Mouse (Mus musculus) bone marrow, adult 2 months (tissue): ENCODE data around the gene Sfxn1. TPM values are rescaled to one million over a fixed set of nuclear protein-coding genes. Genes with fewer than 3 reads are reported as not detected.

Experiments used
- H3K27ac ChIP-seq: fragments of 200-500 bp; 2 replicates; pipeline ENCODE4 v1.5.1; 2012; ENCODE audit warnings: low read depth, mild to moderate bottlenecking, control low read depth, inconsistent platforms, low read length; ENCODE audit not compliant: control insufficient read depth, poor library complexity, insufficient read depth
- H3K4me1 ChIP-seq: fragments of 200-500 bp; 2 replicates; pipeline ENCODE4 v1.6.1; 2011; ENCODE audit warnings: low read length; ENCODE audit not compliant: control insufficient read depth, insufficient read depth
- H3K4me3 ChIP-seq: fragments of 200-500 bp; replicated peaks from 2 replicates; pipeline ENCODE3; 2011; ENCODE audit warnings: mild to moderate bottlenecking, low read depth, low read length, control low read depth; ENCODE audit not compliant: control insufficient read depth
- CTCF ChIP-seq: fragments of 200-500 bp; IDR thresholded peaks from 2 replicates; pipeline ENCODE4 v1.5.1; 2011; ENCODE audit warnings: low read length, control low read depth; ENCODE audit not compliant: control insufficient read depth, insufficient read depth
- POLR2A ChIP-seq: fragments of 200-500 bp; IDR thresholded peaks from 2 replicates; pipeline ENCODE4 v1.6.1; 2011; ENCODE audit warnings: low read depth, mild to moderate bottlenecking, control low read depth, low read length, borderline replicate concordance; ENCODE audit not compliant: control insufficient read depth
- WGBS: fragments of 180-500 bp; shearing (Covaris S2); methylation state at CpG from one replicate; pipeline ENCODE4 v1.1.7; 2018; 5-methylcytosine and 5-hydroxymethylcytosine counted together
- polyA plus RNA-seq: library from polyadenylated mRNA; stranded (reverse); fragments of >200 nt; gene quantifications from 2 replicates; pipeline ENCODE4 v1.2.4, GENCODE M21; 2011; ENCODE audit warnings: low replicate concordance; ENCODE audit not compliant: missing spikeins, insufficient read depth, insufficient read length

The Sfxn1 gene
- polyA plus RNA-seq, 1 experiment: 32.3 TPM

GRCm38 (mm10) chr13:54097227-54097626 lies 25.6 kb downstream of the Sfxn1 start:
- H3K4me3 ChIP-seq: no peak overlapping the region
- TF ChIP-seq CTCF (no peak), POLR2A (no peak)
- 86% methylated on average over 4 of the region's 4 CpGs for WGBS
- no peaks in the 10 kb centered on the region for H3K4me1 ChIP-seq
- no peak overlapping the region for H3K27ac ChIP-seq

- no peaks in the 10 kb centered on the region for H3K4me1 ChIP-seq
- H3K4me3 ChIP-seq: no peak overlapping the region
- WGBS: 88% methylated on average over 6 of the region's 6 CpGs
- no peak overlapping the region for H3K27ac ChIP-seq
- TF ChIP-seq POLR2A (no peak), CTCF (no peak)
Measured at GRCm38 (mm10) chr13:54097797-54098196, 26.1 kb downstream of the Sfxn1 start.

- Histone ChIP-seq H3K27ac (no peak overlapping the region), H3K4me3 (no peak overlapping the region), H3K4me1 (no peaks in the 10 kb centered on the region)
- WGBS: 83% methylated on average over 15 of the region's 15 CpGs
- TF ChIP-seq POLR2A (no peak), CTCF (no peak)
Measured at GRCm38 (mm10) chr13:54101031-54101820, 29.6 kb downstream of the Sfxn1 start.

DNA sequence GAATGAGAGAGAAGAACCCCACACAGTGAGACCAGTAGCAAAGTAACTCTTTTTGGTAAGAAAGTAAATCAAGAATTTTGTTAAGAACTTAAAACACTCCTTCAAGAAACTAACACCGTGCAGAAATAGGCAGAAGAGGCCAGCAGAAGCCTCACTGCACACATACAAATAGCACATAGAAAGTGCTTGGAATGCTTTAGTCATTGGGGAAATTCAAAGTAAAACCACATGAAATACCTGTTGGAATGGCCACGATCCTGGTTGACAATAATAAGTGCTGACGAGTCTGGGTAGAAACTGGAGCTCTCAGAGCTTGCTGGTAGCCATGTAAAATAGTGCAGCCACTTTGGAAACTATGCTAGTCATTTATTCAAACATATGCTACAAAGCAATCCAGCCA lies 30.4 kb downstream of the Sfxn1 start:
- Histone ChIP-seq H3K4me3 (no peak overlapping the region), H3K4me1 (no peaks in the 10 kb centered on the region), H3K27ac (no peak overlapping the region)
- TF ChIP-seq POLR2A: no peak
- no peak for TF ChIP-seq CTCF
- WGBS: 88% methylated on average over 3 of the region's 3 CpGs

GRCm38 (mm10) chr13:54103271-54103670 lies 31.6 kb downstream of the Sfxn1 start:
- 86% methylated on average over 3 of the region's 3 CpGs for WGBS
- Histone ChIP-seq H3K4me3 (no peak overlapping the region), H3K4me1 (no peaks in the 10 kb centered on the region), H3K27ac (no peak overlapping the region)
- TF ChIP-seq POLR2A (no peak), CTCF (no peak)

DNA sequence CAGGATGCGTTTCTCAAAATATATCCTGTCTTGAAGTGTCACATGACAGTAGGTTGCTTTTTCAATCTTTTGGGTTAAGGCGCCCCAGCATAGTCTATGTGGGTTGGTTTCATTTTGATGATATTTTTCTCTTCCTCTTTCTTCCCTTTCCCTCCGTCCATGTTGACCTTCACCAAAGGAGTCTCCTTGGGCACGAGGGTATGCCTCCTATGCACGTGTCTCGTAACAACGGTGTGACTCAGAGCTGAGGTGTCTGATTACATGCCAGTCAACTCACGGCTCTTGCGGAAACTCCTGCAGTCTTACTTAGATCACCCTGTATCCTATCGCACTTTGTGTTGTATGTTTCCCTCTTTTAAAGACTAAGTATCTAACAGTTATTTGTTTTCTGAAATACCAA lies 32.2 kb downstream of the Sfxn1 start:
- H3K4me1 ChIP-seq: no peaks in the 10 kb centered on the region
- H3K27ac ChIP-seq: no peak overlapping the region
- 81% methylated on average over 10 of the region's 10 CpGs for WGBS
- TF ChIP-seq CTCF: no peak
- TF ChIP-seq POLR2A: no peak
- no peak overlapping the region for H3K4me3 ChIP-seq

DNA sequence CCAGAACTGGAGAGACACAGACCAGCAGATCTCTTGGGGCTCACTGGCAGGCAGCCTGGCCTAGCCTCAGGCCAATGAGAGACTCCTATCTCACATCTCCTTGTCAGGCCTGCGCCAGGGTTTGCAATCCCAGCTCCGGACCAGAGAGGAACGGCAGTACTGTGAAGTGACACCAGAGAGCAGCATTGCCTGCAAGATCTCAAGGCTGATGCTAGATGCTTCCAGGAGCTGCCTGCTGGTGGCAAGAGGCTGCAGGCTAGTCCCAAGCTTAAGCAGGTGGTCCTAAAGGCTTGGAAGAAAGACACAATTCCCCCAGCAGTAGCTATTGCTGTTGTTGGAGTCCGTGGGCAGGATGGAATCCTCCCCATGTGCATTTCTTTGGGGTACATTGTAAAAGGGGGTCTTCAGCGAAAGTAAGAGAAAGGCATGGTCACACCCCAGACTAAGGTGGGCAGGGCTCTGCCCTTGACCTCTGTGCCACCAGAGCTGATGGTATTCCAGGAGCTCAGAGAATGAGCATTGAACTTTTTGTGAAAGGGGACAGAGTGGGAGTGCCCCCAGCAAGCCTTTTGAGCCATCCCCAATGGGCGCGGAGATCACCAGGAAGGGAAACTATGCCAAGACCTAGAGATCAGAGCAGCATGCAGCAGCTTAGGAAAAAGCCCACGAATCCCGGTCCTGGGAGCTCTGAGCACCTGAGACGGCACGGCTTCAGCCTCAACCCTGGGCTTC lies 42.3 kb downstream of the Sfxn1 start:
- WGBS: 57% methylated on average over 11 of the region's 11 CpGs
- TF ChIP-seq POLR2A: no peak
- peak; percentile 83 for TF ChIP-seq CTCF
- Histone ChIP-seq H3K27ac (no peak overlapping the region), H3K4me3 (no peak overlapping the region), H3K4me1 (no peaks in the 10 kb centered on the region)

- Histone ChIP-seq H3K4me3 (no peak overlapping the region), H3K4me1 (no peaks in the 10 kb centered on the region), H3K27ac (no peak overlapping the region)
- WGBS: 13% methylated on average over 5 of the region's 5 CpGs
- TF ChIP-seq CTCF: no peak
- no peak for TF ChIP-seq POLR2A
Measured at GRCm38 (mm10) chr13:54114931-54115330, 43.3 kb downstream of the Sfxn1 start.
